Mouse (Mus musculus): ENCODE measurements at regions not wholly inside any gene's neighbourhood (a gene's known extent, or its start where the extent isn't known, plus 50 kb on each side); places are given as distances from the start of the nearest gene placed in this dataset.

DNA sequence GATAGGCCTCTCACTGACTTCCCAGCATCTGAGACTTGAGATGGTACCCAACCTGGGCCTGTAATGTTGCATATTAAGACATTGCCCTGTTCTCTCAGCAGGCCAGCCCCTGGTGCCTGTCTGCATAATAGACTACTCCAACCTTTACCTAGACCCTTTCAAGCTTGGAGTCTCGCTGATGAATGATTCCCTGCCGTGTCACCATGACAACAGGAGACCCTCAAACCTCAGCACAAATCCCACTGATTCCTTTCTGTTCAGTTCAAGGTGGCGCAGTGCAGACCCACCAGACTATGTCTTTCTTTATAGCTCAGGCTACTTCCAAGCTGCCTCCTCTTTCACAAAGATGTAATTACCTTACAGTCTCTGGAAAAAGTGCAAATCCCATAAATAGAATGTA lies 172.0 kb downstream of the Dcdc2c start:
- Histone ChIP-seq H3K4me3 (no peak overlapping the region), H3K27ac (no peak overlapping the region)
- TF ChIP-seq CTCF (IDR thresholded peaks at IDR 0.05) = no peak
- intact Hi-C loops (cut with DNase I) = no loop called here
- DNase-seq (ENCODE audit: extremely low spot score in 1 of 2, low spot score in 2 of 2) = no peak

- TF ChIP-seq CTCF (IDR thresholded peaks at IDR 0.05) = no peak
- intact Hi-C loops (cut with DNase I) = no loop called here
- H3K27ac ChIP-seq = no peak overlapping the region
- no peak for DNase-seq (ENCODE audit: extremely low spot score in 1 of 2, low spot score in 2 of 2)
- no peak overlapping the region for H3K4me3 ChIP-seq
These were observed 174.2 kb downstream of the Dcdc2c start for GRCm38 (mm10) chr12:28377968-28378367.

GRCm38 (mm10) chr12:28377373-28377772 lies 174.8 kb downstream of the Dcdc2c start:
- Histone ChIP-seq H3K4me3 (no peak overlapping the region), H3K27ac (no peak overlapping the region)
- intact Hi-C loops (cut with DNase I) = no loop called here
- DNase-seq (ENCODE audit: extremely low spot score in 1 of 2, low spot score in 2 of 2) = no peak
- no peak for TF ChIP-seq CTCF (IDR thresholded peaks at IDR 0.05)

GRCm38 (mm10) chr12:28376770-28377169 lies 175.4 kb downstream of the Dcdc2c start:
- no peak overlapping the region for H3K4me3 ChIP-seq
- intact Hi-C loops (cut with DNase I) = no loop called here
- TF ChIP-seq CTCF (IDR thresholded peaks at IDR 0.05) = no peak
- no peak overlapping the region for H3K27ac ChIP-seq
- no peak for DNase-seq (ENCODE audit: extremely low spot score in 1 of 2, low spot score in 2 of 2)

GRCm38 (mm10) chr12:28365304-28365703 lies 186.9 kb downstream of the Dcdc2c start:
- TF ChIP-seq CTCF (IDR thresholded peaks at IDR 0.05) = no peak
- no peak for DNase-seq (ENCODE audit: extremely low spot score in 1 of 2, low spot score in 2 of 2)
- intact Hi-C loops (cut with DNase I) = no loop called here
- Histone ChIP-seq H3K4me3 (no peak overlapping the region), H3K27ac (no peak overlapping the region)

GRCm38 (mm10) chr12:28358737-28359333 lies 193.4 kb downstream of the Dcdc2c start:
- H3K27ac ChIP-seq = no peak overlapping the region
- TF ChIP-seq CTCF (IDR thresholded peaks at IDR 0.05) = no peak
- DNase-seq (ENCODE audit: extremely low spot score in 1 of 2, low spot score in 2 of 2) = no peak
- intact Hi-C loops (cut with DNase I) = no loop called here
- no peak overlapping the region for H3K4me3 ChIP-seq

- Histone ChIP-seq H3K27ac (no peak overlapping the region), H3K4me3 (no peak overlapping the region)
- no peak for DNase-seq (ENCODE audit: extremely low spot score in 1 of 2, low spot score in 2 of 2)
- intact Hi-C loops (cut with DNase I) = no loop called here
- no peak for TF ChIP-seq CTCF (IDR thresholded peaks at IDR 0.05)
These were observed 194.4 kb downstream of the Dcdc2c start for GRCm38 (mm10) chr12:28357764-28358163.

- intact Hi-C loops (cut with DNase I) = no loop called here
- H3K27ac ChIP-seq = no peak overlapping the region
- no peak overlapping the region for H3K4me3 ChIP-seq
- TF ChIP-seq CTCF (IDR thresholded peaks at IDR 0.05) = no peak
- no peak for DNase-seq (ENCODE audit: extremely low spot score in 1 of 2, low spot score in 2 of 2)
These were observed 199.1 kb downstream of the Dcdc2c start for GRCm38 (mm10) chr12:28353140-28353539.

DNA sequence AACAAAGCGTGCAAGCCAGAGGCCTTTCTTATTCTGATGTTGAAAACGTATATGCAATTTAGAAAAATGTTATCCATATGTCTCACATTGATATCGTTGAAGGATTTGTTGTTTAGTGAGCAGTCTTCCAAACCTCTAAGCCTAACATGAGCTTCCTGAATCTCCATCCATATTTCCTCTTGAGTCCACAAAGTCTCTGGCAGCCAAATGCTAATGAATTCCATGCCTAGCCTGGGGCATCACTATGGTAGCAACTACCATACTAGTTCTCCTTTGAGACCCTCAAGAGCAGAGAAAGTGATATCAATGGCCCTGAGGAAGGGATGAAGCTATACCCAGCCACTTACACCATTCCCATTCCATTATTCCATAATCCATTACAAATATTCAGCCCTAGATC lies 199.6 kb downstream of the Dcdc2c start:
- TF ChIP-seq CTCF (IDR thresholded peaks at IDR 0.05) = no peak
- no peak overlapping the region for H3K27ac ChIP-seq
- no peak overlapping the region for H3K4me3 ChIP-seq
- DNase-seq (ENCODE audit: extremely low spot score in 1 of 2, low spot score in 2 of 2) = no peak
- intact Hi-C loops (cut with DNase I) = no loop called here

DNA sequence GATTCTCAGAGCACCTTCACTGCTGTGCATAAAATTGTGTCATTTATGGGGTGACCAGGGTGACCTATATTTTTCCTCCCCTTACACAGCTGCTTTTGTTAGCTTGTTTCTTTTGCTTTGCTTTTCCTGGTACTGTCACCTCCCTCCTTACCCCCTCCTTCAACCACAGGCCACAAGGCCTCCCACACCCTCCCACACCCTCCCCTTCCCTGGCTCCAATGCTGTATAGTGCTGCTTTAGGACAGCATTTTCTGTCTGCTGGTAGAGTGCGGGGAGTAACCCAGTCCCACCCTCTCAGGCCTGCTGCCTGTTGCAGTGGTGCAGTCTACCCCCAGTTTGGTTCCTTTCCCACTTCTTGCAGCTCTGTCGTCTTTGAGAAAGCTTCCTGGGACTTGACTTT lies 209.5 kb downstream of the Dcdc2c start:
- intact Hi-C loops (cut with DNase I) = no loop called here
- H3K27ac ChIP-seq = no peak overlapping the region
- no peak for DNase-seq (ENCODE audit: extremely low spot score in 1 of 2, low spot score in 2 of 2)
- no peak overlapping the region for H3K4me3 ChIP-seq
- TF ChIP-seq CTCF (IDR thresholded peaks at IDR 0.05) = no peak

DNA sequence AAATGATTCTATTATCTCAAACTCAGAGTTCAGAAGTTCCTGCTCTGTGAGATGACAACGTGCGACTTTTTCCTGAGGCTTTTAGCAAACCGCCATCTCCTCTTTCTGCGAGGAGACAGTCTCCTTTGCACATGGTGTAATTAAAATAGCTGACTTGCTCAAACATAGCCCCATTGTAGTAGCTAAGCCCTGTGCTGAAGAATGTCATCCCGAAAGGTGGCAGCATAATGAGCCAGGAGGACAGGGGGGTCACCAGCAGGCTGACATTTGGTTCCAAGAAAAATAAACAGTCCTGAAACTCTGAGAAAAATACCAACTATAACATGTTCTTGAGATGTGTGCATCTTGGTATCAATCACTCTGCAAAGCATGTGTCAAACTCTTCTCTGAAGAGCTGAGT lies 219.6 kb downstream of the Dcdc2c start:
- intact Hi-C loops (cut with DNase I) = no loop called here
- no peak for TF ChIP-seq CTCF (IDR thresholded peaks at IDR 0.05)
- no peak overlapping the region for H3K4me3 ChIP-seq

DNA sequence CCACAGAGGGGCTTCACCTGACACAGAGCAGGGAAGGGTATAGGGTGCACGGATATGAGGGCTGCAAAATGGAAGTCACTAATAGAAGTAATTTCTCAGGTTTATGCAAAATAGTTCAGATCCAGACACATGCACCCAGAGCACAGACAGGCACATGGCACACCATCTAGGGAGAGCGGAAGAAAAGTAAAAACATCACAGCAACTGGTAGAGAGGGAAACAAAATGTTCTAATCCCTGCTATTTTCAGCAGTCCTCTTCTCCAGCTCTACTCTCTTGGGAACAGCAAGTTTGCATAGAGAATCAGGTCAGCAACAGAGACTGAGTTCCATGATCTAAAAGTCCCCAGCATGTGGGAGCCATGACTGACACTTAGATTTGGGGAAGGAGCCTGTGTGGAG lies 220.4 kb downstream of the Dcdc2c start:
- intact Hi-C loops (cut with DNase I) = no loop called here
- Histone ChIP-seq H3K27ac (no peak overlapping the region), H3K4me3 (no peak overlapping the region)
- TF ChIP-seq CTCF (IDR thresholded peaks at IDR 0.05) = no peak
- no peak for DNase-seq (ENCODE audit: extremely low spot score in 1 of 2, low spot score in 2 of 2)

More for the DNA sequence above, 219.6 kb downstream of the Dcdc2c start:
- no peak overlapping the region for H3K27ac ChIP-seq
- no peak for DNase-seq (ENCODE audit: extremely low spot score in 1 of 2, low spot score in 2 of 2)

GRCm38 (mm10) chr12:28323659-28324058 lies 228.5 kb downstream of the Dcdc2c start:
- TF ChIP-seq CTCF (IDR thresholded peaks at IDR 0.05) = no peak
- intact Hi-C loops (cut with DNase I) = no loop called here
- Histone ChIP-seq H3K27ac (no peak overlapping the region), H3K4me3 (no peak overlapping the region)
- DNase-seq (ENCODE audit: extremely low spot score in 1 of 2, low spot score in 2 of 2) = no peak
